Mouse (Mus musculus): ENCODE results near the gene Cdhr2.

- TF ChIP-seq CTCF (IDR thresholded peaks at IDR 0.05) (no peak), POLR2A (IDR thresholded peaks at IDR 0.05; ENCODE audit: insufficient read depth, low read depth, low read length) (no peak)
These were observed 48.7 kb downstream of the Cdhr2 start, which contains the start of gene Gprin1 for GRCm38 (mm10) chr13:54749864-54750411.

Data from heart, adult 2 months (tissue).